Comparison of ENCODE assay signal across 8 mouse cellular contexts in the genomic region with DNA sequence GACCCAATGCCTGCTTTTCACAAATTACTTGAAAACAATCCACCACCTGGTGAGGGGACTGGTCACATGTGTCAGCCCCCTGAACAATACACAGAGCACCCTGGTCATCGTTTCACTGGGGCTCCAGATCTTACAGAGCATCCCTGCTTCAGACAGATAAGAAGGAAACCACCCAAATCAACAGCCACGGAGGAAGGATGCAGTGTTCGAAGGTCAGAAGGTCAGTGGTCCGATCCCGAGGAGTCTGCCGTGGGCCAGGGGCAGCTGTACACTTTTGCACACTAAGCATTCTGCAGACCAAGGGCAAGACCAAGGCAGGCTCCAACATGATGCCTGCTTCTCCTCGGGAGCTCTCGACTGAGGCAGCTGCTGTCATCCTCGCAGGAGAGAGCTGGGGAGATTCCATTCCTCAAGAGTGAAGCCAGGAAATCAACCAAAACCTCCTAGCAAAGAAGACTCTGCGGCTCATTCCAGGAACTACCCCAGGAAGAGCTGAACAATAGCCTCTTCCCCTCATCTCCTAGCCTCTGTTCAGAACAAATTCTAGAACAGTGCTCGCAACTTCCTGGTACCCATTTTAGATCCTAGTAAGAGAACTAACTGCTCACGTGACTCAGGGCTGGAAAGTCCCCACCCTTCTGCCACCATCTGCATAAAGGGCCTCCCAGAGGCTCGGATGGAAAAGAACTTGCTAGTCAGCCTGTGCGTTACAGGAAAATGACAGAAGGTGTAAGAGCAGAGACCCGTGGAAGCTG. TPM values are rescaled to one million over a fixed set of nuclear protein-coding genes. Genes with fewer than 3 reads are reported as not detected.
DNase-seq lines count a peak whose midpoint lies in the region; ATAC-seq lines count a peak whose summit lies in the region.

No protein-coding gene starts in this region.

- no peaks in the 10 kb centered on the region for H3K27me3 ChIP-seq in limb, embryonic 15.5 days

- peaks cover 25% of the 10 kb centered on the region for H3K4me1 ChIP-seq in limb, embryonic 15.5 days

- no peak for ATAC-seq in limb, embryonic 15.5 days (ENCODE audit: insufficient number of reproducible peaks, low FRiP score, low TSS enrichment, low read depth)
- no peak for ATAC-seq in erythroid progenitor cell, adult 5-6 weeks (replicated peaks; ENCODE audit: low FRiP score, poor library complexity, severe bottlenecking)

- H3K9ac ChIP-seq in limb, embryonic 15.5 days: no peak overlapping the region

- H3K9me3 ChIP-seq in limb, embryonic 15.5 days: no peaks in the 10 kb centered on the region

- H3K4me2 ChIP-seq in limb, embryonic 15.5 days: no peak overlapping the region

- DNase-seq in adrenal gland, postnatal 14 days: peak; percentile 36
- no peak for DNase-seq in adrenal gland, adult 8-10 months
- peak; percentile 55 for DNase-seq in ZHBTc4 (ENCODE audit: low read depth, low spot score)
- DNase-seq in heart, postnatal 14 days: peak; percentile 37
- peak; percentile 49 to 72 for DNase-seq in natural killer cell, adult 2 months (ENCODE audit: low spot score in 2 of 2)
- DNase-seq in right cerebral cortex, postnatal 25 days: no peak

- WGBS in limb, embryonic 15.5 days: 48% methylated on average over 15 of the region's 15 CpGs

- H3K4me3 ChIP-seq in limb, embryonic 15.5 days: no peak overlapping the region

- intact Hi-C loops in heart, postnatal 14 days (cut with DNase I): loop anchor here (2.0 to 5.0 kb wide), 2 partner anchors 38 to 269 kb away; no protein-coding TSS in a partner anchor

- H3K27ac ChIP-seq in limb, embryonic 15.5 days: peak overlapping the region; percentile 30

- H3K36me3 ChIP-seq in limb, embryonic 15.5 days: no peaks in the 10 kb centered on the region

RNA-seq across cellular contexts. Expression of gene Xxylt1, which starts 14.7 kb away (rescaled TPM):
- 10.7 and 11.5 TPM in 2 replicates for total RNA-seq in adrenal gland, postnatal 14 days (2021)
- 10 to 100 TPM; 14.1 to 19.0 (median 16.7) TPM for total RNA-seq in adrenal gland, adult 8-10 months (2022)
- total RNA-seq in heart, postnatal 14 days (2021): 10 to 100 TPM; 13.0 to 13.7 TPM
- polyA plus RNA-seq in limb, embryonic 15.5 days (2015; fragmentation: Nextera tagmentation; extraction: Ambion mirVana): 12.1 and 17.3 TPM in 2 replicates
- 5.9 and 6.1 TPM in 2 replicates for total RNA-seq in erythroid progenitor cell, adult 5-6 weeks (2015; ENCODE audit: low replicate concordance)
- 0.90 and 4.2 TPM in 2 replicates for total RNA-seq in erythroid progenitor cell, adult 5-6 weeks (2017; ENCODE audit: low replicate concordance)

Comparison
In these comparisons a context has a peak if more than half of its experiments do, and no peak if none do; other contexts are left out.
1. DNase-seq: peak in adrenal gland, postnatal 14 days (single experiment), ZHBTc4 (single experiment), heart, postnatal 14 days (2 of 2) and natural killer cell, adult 2 months (2 of 2); none in adrenal gland, adult 8-10 months (single experiment) and right cerebral cortex, postnatal 25 days (single experiment).